Mouse (Mus musculus): ENCODE data around the gene Stxbp2. TPM values are rescaled to one million over a fixed set of nuclear protein-coding genes. Genes with fewer than 3 reads are reported as not detected.
"Not testable (repeated sequence)": the region's sequence is repeated elsewhere in the genome, so short reads cannot be mapped to it uniquely, and the experiment has no call there.

Gene Stxbp2
- total RNA-seq (2021), result 1 to 10 TPM; 4.3 to 9.3 TPM
- long read RNA-seq, experiment 1, partial matches to known transcripts, result 0 of 1 reads
- long read RNA-seq, experiment 1, other reads (novel, unspliced or antisense), result 1 of 1 reads
- long read RNA-seq, experiment 2, partial matches to known transcripts, result 0 of 2 reads
- long read RNA-seq, experiment 2, other reads (novel, unspliced or antisense), result 1 of 2 reads

DNA sequence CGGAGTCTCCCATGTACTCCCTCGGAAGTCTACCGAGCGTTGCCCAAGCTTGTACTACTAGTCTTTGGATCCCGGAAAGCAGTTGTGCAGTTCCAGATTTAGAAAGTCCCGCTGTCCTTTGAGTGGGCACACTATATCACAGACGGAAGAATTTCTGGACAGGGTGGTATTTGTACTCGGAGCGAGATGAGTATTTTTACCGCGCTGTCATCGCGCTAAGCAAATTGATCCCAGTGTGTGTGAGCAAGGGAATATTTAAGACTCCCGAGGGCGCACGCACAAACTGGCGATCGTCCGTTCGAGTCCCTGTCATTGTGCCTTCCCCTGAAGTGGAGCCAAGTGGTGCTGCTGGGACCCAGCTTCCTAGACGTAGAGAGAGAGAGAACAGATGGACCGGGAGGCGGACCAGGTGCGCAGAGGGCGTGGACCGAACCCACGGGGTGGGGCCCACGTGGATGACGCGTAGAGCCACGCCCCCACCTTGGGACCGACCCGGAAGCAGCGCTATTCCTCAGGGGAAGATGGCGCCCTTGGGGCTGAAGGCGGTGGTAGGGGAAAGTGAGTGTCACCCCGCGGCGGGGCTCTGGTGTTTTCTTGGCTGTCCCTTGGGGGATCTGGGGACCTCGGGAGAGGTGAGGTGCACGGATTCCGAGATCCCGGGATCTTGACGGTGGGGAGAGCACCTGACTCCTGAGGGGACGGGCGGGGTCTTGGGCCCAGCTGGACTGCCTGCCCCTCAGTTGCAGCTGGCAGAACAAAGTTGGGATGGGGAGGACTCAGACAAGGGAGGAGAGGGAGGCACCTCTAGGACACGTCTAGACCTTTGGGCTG, at the start of gene Stxbp2:
TSS of gene Stxbp2 (plus strand) at position 309 of the 831 bp plus-strand sequence.
- DNase-seq, result peak; percentile 40 to 56

DNA sequence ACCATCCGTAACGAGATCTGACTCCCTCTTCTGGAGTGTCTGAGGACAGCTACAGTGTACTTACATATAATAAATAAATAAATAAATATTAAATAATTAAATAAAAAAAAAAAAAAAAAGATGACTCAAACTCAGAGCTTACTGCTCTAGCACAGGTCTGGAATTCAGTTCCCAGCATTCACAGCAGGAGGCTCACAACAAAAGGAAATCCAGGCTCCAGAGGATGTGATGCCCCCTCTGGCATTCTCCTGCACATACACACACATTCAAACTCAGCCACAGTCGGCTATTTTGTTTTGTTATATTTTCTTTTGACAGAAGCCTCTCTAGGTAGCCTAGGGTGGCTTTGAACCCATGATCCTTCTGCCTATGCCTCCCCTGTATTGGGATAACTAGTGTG, 48.8 kb upstream of the Stxbp2 start:
- DNase-seq, result not testable (repeated sequence)

- DNase-seq, result no peak
Measured at GRCm38 (mm10) chr8:3586452-3586851, 44.3 kb upstream of the Stxbp2 start.

- DNase-seq, result no peak
Measured at GRCm38 (mm10) chr8:3586993-3587390, 43.8 kb upstream of the Stxbp2 start, which contains the start of gene Camsap3. Gene Camsap3, plus strand, starts transcription at chr8:3587293.

- DNase-seq, result no peak
Measured at GRCm38 (mm10) chr8:3587391-3588257, 43.1 kb upstream of the Stxbp2 start.

DNA sequence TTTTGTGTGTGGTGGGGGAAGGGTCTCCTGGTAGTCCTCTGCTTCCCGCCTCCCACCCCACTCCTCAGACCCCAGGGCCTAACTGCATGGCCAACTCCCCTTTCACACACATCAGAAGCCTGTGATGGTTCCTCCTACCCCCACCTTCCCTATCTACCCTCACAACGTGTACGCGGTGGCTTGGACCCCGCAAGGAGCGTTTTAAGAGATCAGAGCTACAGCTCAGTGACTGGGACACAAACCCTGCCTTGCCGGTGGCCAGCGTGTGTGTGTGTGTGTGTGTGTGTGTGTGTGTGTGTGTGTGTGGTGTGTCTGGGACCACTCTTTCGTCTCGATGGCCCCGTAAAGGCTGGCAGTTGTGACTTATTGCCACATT, 42.5 kb upstream of the Stxbp2 start:
- no peak for DNase-seq

DNA sequence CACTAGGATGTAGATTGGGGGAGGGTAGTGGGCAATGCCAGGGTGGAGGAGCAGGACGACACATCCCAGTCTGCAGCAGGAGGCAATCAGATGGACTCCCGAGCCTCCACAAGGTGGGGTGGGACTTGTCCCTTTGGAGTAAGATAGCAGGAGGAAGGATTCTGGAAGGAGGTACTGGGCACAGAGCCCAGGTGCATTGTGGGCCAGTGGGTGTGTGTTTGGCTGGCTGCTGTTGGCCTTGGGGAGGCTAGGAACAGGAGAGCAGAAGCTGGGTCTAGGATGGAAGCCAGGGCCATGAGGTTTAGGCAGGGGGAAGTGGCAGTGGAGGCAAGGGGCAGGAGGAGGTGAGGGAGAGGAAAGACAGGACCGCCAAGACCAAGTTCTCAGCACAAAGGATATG, 37.3 kb upstream of the Stxbp2 start:
- peak in 1 of 2 experiments; percentile 27 for DNase-seq

DNA sequence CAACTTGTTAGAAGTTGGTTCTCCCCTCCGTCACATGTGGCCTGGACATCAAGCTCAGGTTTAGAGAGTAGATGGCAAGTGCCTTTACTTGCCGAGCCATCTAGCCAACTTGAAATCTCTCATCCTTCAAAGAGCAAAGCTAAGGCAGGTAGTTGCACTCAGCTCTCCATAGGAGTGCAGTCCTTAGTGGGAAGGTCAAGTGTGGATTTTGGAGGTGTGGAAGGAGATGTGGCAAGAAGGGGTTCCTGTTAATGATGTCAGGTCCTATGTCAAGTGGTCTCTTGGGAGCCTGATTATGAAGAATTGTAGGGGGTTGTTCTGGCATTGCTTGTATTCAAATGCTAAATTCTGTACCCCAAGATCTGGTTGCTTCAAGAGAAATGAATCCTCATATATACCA, 36.3 kb upstream of the Stxbp2 start:
- no peak for DNase-seq

DNA sequence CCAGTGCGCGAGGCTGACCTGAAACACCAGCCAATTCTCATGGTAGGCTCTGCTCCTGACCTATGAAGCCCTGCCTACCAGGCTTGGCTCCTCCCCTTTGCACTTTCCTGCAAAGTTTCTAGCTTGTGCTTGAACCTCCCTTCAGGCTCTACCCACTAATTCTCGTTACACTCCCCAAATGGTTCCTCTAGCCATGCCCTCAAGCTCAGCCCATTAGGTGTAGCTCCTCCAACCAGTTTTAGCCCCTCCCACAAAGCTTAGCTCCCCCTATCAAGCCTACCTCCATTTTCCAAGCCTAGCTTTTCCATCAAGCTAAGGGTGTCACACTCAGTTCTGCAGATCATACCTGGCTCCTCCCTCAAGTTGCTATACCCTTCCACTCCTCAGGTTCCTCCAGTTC, 32.7 kb upstream of the Stxbp2 start:
- no peak for DNase-seq

- no peak for DNase-seq
Measured at GRCm38 (mm10) chr8:3599219-3599618, 31.5 kb upstream of the Stxbp2 start.

GRCm38 (mm10) chr8:3600401-3600800, 30.4 kb upstream of the Stxbp2 start:
- DNase-seq, result peak; percentile 80 to 87

DNA sequence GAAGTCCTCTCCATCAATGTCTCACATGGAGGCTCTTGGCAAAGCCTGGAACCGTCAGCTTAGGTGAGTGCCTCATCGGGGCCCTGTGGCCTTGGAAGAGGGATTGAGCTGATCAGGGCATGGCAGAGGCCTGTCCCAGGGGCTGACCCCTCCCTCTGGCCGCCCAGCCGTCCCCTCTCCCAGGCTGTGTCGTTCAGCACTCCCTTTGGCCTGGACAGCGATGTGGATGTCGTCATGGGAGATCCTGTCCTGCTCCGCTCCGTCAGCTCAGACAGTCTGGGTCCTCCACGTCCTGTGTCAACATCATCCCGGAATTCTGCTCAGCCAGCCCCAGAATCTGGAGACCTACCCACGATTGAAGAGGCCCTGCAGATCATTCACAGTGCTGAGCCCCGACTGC, 27.3 kb upstream of the Stxbp2 start:
- no peak for DNase-seq

GRCm38 (mm10) chr8:3606593-3606992, 24.2 kb upstream of the Stxbp2 start:
- DNase-seq, result no peak

DNA sequence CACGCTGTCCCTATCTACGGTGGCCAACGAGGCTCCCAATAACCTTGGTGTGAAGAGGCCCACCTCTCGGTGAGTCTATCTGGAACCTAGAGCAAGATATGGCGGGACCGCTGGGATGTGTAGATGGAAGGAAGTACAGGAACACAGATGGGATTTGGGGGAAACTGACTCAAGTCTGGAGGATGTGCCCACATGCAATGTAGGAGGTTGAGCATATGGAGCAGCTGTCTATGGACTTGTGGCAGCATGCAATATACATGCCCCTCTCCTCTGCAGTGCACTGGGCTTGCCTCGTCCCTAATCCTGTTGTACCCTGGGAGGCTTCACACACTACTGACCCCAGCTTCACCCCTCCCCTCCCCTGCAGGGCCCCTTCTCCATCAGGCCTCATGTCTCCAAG, 22.9 kb upstream of the Stxbp2 start:
- no peak for DNase-seq

GRCm38 (mm10) chr8:3609046-3609815, 21.5 kb upstream of the Stxbp2 start:
- peak in 1 of 2 experiments; percentile 31 for DNase-seq

DNA sequence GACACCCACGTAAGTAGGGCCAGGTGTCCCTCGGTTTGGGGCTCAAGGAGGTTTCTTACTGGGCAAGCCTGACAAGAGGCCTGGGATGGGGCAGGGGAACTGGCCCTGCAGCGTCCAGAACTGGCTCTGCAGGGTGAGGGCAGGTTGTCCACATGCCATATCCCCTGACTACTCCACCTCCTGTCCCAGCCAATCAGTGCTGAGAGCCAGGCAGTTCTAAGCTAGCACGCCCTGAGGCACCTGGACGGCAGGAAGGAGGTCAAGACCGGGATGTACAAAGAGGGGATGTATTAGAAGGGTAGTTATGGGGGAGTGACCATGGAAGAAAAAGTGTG, 21.0 kb upstream of the Stxbp2 start:
- DNase-seq, result no peak

GRCm38 (mm10) chr8:3621199-3621970, 9.4 kb upstream of the Stxbp2 start, which contains the start of the genes Xab2 and Pet100:
Gene Xab2, minus strand, starts transcription at chr8:3621316.
Gene Pet100, plus strand, starts transcription at chr8:3621548.
- peak; percentile 99 for DNase-seq

GRCm38 (mm10) chr8:3622119-3622518, 8.6 kb upstream of the Stxbp2 start:
- no peak for DNase-seq

GRCm38 (mm10) chr8:3625445-3625844, 5.3 kb upstream of the Stxbp2 start, which contains the start of gene Pcp2:
Gene Pcp2, minus strand, starts transcription at chr8:3625545.
- DNase-seq, result no peak

DNA sequence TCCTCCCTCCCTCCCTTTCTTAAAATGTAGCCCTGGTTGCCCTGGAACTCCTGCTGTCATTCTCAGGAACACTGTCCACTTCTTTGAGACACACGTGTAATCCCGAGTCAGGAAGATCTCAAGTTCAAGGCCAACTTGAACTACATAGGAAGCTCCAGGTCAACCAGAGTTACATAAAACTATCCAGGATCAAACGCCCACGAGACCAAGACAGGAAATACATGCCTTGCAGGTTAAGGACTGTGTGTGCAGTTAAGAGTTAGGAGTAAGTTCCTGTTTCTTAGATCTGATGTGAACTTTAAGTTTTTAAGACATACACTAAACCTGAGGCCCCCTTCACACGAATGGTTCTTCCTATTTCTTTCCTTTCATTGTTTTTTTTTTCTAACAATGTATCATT, 3.8 kb upstream of the Stxbp2 start:
- no peak for DNase-seq

- DNase-seq, result no peak
Measured at GRCm38 (mm10) chr8:3628014-3628413, 2.7 kb upstream of the Stxbp2 start.
